Mouse (Mus musculus) gonadal fat pad, adult 2 months (tissue): ENCODE measurements at regions not wholly inside any gene's neighbourhood (a gene's known extent, or its start where the extent isn't known, plus 50 kb on each side); places are given as distances from the start of the nearest gene placed in this dataset.

Experiments
- DNase-seq: peaks from one replicate; pipeline ENCODE4 v3.0.0-alpha.2; 2012; ENCODE audit warnings: low read depth

DNA sequence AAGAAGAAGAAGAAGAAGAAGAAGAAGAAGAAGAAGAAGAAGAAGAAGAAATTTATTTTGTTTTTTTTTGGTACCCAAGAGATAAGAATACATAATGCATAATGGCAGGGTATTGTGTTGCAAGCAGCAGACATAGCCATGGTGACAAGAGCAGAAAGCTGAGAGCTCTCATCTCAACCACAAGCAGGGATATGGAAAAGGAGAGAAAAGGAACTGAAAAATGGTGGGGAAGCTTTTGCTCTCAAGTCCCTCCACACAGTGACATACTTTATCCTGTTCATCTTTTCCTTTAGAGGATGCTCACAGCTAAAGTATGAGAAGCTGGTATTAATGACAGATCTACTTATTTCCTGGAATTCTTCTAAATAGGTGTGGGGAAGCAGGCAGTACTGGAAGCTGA is 115.2 kb upstream of the Pik3r1 start:
- DNase-seq, result no peak

DNA sequence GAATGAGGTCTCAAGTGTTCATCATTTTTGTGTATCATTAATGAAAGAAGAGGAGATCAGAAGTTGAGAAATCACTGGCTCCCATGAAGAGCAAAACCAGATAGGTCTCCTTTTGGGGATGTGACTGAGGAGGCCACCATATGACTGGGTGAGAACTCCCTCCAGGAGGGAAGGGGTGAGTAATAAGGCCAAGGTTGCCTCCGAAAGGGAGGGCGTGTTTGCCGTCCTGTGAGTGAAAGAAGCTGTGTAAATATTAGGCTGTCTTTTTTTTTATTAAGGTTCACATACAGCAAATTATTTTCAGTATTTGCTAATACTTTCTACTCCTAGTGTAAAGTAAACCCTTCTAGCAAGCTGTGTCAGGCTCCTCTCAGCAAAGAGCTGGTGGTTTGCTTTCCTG is 116.7 kb upstream of the Pik3r1 start:
- DNase-seq, result no peak

DNA sequence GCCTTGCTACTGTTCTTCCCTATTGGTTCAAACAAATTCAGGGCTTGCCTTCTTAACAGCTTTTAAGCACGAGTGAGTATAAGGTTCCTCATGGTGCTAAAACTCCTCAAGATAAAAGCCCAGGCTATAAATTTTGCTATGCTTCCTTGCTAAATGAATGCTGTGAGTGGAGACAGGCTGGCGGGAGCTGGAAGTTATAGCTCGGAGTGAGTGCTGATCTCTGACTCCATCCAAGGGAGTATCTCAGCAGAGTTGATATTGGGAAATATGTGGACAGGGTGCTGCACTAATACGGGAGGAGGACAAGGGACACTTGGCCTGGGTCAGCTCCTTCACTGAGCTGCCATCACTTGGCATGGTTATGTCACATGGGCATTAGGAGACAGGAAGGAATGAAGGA is 123.5 kb upstream of the Pik3r1 start:
- no peak for DNase-seq

DNA sequence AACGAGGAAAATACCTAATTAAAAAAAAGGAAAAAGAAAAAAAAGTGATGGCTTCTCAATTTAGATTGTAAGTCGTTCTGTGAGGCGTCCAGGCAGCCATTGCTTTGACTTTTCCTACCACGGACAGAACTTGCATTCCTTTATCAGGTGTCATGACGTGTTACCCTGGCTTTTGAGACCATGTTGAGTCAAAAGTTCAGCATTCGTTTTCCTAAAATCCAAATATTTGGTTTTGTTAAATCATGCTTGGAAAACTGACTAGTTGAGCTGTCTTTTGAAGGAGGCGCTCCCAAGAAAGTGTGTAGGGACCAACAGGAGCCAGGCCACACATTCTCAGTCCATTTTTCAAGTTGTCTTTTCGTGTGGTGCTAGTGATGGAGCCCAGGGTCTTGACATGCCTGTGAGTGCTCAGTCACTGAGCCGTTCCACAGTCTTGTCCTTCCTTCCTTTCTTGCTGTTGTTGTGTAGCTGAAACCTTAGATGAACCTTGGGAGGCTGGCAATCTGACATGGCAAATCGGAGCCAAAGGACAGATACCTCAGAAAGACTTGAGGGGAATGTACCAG is 125.1 kb upstream of the Pik3r1 start:
- DNase-seq, result no peak

DNA sequence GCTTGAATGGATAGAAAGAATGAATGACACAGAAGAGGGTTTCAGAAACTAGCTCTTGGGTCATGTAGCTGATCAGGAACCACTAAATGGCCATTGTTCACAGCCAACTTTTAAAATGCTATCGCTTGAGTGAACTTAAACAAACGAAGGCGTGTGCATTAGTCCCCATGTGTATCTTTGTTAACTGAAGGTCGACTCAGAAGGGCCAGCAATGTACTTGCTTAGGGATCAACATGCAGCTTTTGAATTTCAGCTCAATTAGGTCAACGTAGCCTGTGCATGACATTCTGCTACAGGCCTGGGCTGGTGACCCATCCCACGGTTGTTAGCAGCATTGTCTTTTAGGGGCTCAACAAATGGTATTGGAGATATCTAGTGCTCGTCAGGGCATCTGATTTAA is 127.1 kb upstream of the Pik3r1 start:
- DNase-seq, result no peak

DNA sequence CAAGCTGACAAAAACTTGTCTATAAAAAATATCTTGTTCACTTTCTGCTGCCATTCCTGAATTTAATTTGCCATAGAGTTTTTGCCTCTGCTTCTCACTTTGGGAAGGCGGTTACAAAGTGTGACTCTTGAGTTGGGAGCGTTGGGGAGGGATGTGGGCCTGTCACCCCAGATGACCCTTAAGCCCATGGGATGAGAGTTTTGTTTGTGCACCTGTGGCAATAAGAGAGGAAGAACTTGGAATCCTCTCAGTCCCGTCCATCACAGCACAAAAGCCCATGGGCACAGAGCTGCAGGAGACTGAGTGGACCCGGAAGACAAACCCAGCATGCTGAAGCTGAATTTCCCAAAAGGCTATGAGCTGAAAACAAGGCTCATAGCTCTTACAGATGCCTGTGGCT is 127.7 kb upstream of the Pik3r1 start:
- DNase-seq, result no peak

DNA sequence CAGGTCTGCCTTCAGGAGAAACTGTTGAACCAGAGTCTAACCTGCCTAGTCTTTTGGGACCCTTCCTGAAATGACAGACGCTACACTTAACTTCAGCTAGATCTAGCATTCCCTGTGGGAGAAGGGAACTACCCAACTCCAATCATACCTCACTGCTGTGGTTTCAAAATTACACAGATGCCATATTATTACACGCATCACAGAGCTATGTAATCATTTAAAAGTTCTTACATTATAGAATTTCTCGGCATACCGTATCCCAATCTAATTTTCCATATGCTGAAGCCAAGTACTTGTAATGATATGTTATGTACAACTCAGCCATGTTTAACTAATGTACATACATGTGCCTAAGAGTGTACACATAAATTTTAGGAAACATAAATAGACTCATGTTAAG is 128.9 kb upstream of the Pik3r1 start:
- DNase-seq, result no peak

DNA sequence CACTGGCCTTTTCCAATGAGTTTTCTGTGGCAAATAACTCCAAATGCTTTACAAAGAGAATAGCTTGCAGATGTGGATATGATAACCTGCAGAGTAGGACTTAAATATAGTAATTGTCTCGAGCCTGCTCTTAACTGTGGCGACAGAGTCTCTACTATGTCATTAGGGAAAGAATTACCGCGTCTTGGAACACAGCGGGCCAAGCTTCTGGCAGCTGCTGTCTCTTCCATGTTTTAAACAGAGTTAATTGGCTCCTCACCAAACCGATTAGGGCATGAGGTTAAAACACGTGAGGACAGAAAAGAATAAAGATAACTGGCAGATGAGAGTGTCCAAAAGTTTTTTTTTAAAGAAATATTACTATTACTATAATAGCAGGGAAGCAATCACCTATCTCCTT is 134.2 kb upstream of the Pik3r1 start:
- no peak for DNase-seq

DNA sequence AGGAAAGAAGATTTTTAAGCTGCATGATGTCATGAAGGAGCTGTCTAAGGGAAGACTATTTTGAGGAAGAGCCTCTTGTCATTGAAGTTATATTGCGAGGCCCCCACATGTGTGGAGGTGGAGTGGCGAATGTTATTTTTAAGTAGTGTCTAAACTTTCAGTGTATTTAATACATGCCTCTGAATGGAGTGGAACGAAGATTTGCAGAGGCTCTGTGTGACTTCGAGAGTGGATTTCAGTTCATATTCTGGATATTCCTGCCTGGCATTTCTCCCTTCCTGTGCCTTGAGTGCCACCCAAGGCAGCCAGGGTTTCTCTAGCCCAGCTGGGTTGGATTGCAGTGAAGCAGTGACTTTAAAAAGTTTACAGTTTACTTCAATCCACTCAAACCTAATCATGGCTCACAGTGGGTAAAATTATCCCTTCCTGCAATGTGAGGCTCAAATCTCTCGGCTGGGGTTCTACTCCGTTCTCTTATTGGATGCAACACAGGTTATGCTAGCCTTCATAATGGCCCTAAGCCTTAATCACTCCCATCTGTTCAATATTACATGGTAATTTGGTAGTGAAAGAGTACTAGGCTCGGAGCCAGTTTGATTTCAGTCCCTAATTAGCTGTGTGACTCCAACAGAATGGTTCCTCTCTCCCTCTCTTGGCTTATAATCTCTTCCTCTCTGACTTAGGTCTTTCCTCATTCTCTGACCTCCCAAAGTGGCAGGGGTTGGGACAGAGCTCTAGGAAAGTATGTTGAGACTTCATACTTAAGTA is 138.1 kb upstream of the Pik3r1 start:
- no peak for DNase-seq

DNA sequence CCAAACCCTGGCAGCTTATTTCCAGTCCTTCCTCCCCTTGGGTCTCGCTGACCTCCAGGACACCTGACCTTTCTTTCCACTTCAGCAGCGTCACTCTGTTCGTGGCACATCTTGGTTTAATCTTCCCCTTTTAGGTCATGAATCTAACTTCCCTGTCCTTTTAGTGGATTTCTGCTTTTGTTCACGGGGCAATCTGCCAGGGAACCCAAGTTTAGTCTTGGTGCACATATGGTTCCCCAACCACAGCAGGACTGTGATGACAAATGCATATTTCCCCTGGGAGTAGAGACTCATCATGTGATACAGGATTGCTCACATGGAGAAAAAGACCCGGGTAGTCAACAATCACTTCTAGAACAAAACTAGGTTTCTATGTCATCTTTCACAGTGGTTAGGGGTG is 141.0 kb upstream of the Pik3r1 start:
- no peak for DNase-seq

DNA sequence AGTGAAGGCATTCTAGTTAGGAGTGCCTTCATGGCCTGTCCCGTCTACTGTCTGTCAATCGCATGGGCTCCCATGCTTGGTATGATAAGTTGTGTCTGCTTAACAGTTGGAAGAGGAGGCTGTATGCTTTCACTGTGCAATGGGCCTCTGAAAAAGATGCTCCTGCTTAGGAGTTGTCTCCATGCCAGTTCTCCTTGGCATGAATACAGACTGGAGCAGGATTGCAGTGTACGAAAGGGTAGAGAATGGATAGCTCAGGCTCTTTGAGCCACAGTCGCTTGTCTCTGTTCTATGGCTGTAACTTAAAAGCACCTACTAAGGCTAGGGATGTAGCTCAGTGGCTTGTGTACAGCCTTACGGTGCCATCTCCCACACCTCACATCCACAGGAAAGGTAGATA is 142.7 kb upstream of the Pik3r1 start:
- no peak for DNase-seq

DNA sequence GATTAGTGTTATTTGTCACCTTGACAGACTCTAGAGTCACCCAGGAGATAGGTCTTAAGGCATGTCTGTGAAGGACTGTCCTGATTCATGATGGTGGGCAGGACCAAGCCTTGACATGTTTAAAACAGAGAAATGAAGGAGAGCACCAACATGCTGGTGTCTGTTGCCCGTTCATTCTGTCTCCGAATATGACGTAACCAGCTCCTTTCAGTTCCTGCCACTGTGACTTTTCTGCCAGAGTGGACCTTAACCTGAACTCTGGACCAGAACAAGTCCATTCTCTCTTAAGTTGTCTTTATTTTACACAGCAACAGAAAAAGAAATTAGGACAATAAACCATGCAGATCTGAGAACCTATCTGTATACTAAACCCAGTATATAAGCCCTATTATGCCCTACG is 146.1 kb upstream of the Pik3r1 start:
- no peak for DNase-seq

DNA sequence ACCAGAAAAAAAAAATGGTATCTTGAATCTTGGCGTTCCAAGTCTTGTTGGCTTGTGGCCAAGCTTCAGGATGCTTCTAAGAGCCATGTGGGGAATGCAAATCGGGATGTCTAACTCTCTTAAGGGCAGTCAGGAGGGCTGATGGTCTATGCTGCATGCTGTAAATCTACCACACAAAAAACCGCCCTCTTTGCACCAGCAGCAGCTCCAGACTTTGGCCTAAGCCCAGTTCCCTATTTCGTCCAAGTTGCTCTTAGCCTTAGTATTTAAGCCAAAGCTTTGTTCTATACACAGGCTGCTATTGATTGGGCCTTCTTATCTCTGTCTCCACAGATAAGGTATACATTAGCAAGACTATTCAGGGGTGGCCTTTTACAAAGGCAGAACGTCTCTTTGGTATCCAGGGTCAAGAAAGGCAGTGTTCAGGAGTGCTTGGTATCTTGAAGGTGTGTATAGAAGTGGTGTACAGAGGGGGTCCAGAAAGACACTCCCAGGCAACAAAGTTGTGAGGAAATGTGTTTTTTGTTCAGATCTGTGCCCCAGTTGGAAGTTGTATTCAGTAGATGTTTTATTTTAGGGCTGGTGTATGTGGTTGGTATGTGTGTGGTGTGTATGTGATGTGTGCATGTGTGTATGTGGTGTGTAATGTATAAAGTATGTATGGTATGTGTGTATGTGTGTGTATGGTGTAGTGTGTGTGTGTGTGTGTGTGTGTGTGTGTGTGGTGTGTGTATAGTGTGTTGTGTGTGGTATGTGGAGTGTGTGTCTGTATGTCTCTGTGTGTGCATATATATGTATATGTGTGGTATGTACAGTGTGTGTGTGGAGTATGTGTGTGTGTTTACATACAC is 146.9 kb upstream of the Pik3r1 start:
- DNase-seq, result no peak

DNA sequence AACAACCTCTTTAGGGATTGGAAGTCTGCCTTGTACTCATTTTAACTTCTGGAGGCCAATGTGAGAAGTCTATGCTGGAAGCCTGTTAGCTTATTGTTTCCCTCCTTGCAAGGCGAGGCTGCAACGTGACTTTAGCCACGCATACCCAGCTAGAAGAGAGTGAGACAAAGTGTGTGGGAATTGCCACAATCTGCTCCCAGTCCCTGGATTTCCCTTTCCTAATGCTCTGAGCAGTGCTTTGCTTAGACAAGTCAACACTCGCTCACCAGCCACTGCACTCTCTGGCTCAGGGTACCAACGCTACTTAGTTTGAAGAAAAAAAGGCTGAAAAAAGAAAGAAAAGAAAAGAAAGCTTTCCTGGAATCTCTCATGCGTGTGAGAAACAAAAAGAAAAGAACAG is 147.5 kb upstream of the Pik3r1 start:
- no peak for DNase-seq

DNA sequence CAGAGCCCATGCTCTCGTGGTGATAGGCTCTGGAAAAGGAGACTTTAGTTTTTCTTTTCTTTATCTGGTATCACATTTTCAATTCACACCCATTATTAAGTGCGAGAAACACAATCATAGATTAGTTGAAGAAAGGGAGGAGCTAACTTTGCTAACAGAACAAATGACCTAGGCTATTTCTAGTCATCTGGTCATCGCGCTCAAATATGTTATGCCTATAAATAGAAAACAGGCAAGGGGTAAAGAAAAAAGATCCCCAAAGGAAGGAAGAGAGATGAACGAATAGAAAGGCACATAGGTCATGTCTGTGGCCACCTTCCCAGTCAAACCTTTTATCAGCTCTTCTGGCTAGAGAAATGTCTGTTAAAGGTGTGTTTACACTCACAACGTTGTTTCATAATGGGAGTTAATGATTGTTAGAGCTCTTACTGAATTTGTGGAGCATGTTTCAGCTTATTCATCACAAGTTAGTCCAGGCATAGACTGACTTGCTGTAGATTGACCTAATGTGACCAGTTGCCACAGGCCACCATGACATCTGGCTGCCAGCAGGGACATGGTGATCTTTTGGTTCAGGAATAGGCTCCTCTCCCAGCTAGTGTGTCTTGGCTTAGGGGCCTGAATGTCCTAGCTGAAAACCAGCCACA is 148.1 kb upstream of the Pik3r1 start:
- DNase-seq, result no peak

DNA sequence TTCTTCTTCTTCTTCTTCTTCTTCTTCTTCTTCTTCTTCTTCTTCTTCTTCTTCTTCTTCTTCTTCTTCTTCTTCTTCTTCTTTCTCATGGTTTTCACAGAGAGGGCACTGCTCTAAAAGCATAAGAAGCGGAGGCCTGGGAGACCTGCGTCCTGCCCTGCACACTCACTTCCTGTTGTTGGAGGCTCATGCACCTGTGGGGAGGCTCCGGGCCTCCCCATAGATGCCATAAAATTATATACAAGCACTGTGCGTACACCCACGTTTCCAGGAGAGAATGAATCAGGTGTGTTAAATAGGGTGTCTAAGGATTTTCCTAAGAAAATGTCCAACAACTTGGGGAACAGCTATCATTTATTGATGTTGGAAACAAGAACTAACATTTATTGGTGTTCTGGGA is 148.9 kb upstream of the Pik3r1 start:
- no peak for DNase-seq

DNA sequence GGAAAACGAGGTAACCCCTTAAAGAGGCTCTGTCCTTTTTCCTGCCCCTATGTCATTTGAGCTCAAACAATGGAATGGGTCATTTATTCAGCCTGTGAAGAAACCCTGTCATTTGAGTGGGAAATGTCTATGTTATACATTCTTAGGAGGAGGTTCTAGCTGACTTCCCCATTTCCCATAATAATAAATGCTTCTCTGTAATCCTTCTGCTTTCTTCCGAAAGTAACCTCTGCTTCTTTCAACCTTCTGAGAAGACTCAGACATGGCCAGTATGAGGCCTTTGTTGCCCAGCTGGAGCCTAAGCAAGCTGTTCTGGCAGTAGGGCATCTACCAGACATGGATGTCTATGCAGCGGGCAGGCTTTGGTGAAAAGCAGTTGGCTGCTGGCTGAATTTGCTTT is 150.2 kb upstream of the Pik3r1 start:
- no peak for DNase-seq

DNA sequence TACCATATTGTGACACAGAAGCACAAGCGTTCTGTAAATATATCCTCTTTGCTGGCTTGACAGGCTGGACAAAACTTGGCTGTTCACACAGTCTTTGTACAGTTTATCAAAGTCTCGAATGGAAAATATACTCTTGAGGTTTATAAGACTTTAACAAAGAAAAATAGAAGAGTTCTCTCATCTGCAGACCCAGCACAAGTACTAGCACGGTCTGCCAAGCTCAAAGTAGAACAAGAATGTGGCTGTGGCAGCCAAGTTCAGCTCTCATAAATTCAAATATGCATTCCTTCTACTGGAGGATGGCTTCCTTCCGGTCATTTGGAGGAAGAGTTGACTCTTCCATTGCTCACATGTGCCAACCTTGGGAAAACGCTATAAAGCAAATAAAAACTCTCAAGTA is 151.2 kb upstream of the Pik3r1 start:
- no peak for DNase-seq

DNA sequence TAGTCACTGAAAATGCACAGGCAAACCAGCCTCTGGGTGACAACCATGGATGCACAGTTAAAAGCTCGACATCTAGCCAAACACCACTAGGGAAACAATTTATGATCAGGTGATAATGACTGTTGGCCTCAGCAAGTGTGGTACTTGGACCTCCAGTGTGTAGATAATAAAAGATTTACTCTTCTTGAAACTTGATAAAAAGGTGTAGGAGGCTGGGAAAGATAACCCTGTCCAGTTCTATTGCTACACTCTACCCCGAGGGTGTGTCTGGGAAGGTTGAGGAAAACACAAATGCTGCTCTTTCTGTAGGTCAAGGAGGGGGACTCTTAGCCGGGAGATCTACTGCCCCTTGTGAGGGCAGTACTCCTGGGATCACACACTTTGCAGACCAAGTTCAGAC is 152.4 kb upstream of the Pik3r1 start:
- no peak for DNase-seq

DNA sequence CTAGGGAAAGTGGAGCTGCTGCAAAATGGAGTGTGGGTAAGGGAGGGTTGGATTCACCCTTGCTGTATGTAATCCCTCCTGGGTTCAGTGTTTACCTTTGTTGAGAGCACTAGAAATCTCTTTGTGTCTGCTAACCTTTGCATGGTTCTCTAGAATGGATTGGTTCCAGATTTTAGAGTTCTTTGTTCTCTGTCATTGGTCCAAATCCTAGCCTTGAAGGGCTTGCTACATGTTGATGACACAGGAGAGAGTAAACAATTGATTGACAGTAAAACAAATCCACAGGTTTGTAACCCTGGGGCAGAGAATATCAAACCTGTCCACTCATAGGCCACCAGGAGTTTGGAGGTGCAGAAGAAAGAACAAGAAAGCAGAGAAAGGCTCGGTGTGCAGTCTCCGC is 156.6 kb upstream of the Pik3r1 start:
- no peak for DNase-seq

DNA sequence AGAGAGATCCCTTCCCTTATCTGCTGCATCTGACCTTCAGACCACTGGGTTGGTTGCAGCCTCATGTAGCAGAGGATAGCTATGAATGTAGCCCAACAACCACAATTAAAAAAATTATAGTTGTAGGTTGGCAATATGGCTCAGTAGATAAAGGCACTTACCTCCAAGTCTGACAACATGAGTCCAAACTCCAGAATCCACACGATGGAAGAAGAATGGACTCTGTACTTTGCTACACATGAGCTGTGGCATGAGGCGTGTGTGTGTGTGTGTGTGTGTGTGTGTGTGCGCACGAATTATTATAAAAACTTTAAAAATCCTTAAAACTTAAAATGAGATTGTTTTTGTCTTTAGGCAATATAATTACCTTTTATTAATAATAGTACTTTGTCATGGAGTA is 163.2 kb upstream of the Pik3r1 start:
- no peak for DNase-seq

DNA sequence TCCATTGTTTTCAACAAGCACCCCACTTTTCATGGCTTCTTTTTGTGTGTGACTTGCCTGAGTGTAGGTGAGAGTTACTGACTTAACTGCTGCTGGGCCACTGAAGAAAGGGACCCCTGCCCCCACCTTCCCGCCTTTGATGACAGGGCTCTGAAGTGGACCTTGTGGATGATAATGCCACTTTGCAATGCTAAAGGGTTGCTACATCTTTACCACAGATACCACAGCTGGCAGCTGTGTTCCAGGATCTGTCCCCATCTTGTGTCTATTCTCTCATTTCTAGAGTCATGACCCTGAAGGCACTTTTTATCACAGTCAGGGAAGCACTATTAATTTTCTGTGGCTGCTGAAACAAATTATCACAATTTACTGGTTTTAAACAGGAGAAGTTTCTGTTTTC is 163.9 kb upstream of the Pik3r1 start:
- DNase-seq, result no peak

DNA sequence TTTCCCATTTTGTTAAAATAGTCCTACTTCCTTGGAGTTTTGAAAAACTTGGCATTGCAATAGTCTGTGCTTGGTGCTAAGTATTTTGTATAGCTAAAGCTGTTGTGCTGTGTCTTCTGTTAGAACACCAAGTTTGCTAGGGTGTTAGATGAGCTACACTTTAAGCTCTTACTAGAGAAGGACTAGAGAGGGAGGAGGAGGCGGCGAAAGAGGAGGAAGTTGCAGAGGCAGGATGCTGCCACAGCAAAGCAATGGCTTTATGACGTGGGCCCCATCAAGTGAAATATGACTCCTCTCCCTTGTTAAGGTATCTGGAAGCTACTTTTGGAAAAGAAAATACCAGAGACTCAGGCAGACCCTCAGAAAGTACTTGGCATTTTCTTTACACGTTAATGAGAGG is 167.8 kb upstream of the Pik3r1 start:
- no peak for DNase-seq
